Mouse (Mus musculus) kidney, adult 2 months (tissue): ENCODE data around the gene Myo3a.

Experiments used
- CTCF ChIP-seq: fragments of 200-500 bp; conservative IDR thresholded peaks from 2 replicates; pipeline ENCODE4 v1.5.1; 2011; ENCODE audit warnings: low read depth, mild to moderate bottlenecking, control low read depth, low read length, moderate library complexity, mixed read lengths; ENCODE audit not compliant: insufficient read depth, insufficient read length
- POLR2A ChIP-seq: fragments of 200-500 bp; IDR thresholded peaks from one replicate; pipeline ENCODE4 v1.6.1; 2011; ENCODE audit warnings: low read depth, low read length, control low read depth

DNA sequence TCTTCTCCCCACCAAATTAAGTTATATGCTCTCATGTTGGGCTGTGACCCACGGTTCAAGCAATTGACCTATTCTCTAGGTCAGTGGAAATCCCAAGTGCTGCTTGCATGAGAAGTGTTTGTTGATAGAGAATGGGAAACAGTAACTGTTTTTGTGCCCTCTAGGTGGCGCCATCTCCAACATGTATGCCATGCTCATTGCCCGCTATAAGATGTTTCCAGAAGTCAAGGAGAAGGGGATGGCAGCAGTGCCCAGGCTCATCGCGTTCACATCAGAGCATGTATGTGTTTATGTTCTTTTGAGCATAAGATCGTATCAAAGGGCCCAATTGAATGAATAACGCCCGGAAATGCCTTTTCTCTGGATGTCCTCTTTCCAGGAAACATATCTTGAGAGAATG, 407.5 kb downstream of the Myo3a start:
- TF ChIP-seq POLR2A (no peak), CTCF (peak; percentile 54)
